ENCODE assay signal across 9 mouse cellular contexts in genomic region chr4:154335761-154336160, GRCm38 (mm10). TPM values are rescaled to one million over a fixed set of nuclear protein-coding genes. Genes with fewer than 3 reads are reported as not detected.
DNase-seq lines count a peak whose midpoint lies in the region; ATAC-seq and TF ChIP-seq lines count a peak whose summit lies in the region.
"Had no signal": no experiment of that assay in that cellular context is flagged by ENCODE, and none has a peak within 500 bp of the region (broad histone marks: within the 10 kb centered on the region; RNA-seq: fewer than 3 reads in every experiment).

Gene B230104I21Rik (plus strand): TSS chr4:154336127.

- peak within 1 kb of the TSS; percentile 51 for H3K27ac ChIP-seq in kidney, postnatal 0 days
- H3K27ac ChIP-seq in forebrain, embryonic 12.5 days, result peak within 1 kb of the TSS; percentile 13
- H3K27ac ChIP-seq in midbrain, embryonic 10.5 days (replicated peaks), result peak within 1 kb of the TSS; percentile 81

- WGBS in kidney, postnatal 0 days, result 38% methylated on average over 12 of the region's 12 CpGs
- 50% methylated on average over 12 of the region's 12 CpGs for WGBS in forebrain, embryonic 12.5 days
- 82% methylated on average over 12 of the region's 12 CpGs for WGBS in midbrain, embryonic 10.5 days

- peaks cover 13% of the 10 kb centered on the region; the same call in 1 of the 2 replicates for H3K4me1 ChIP-seq in kidney, postnatal 0 days (replicated peaks; ENCODE audit: insufficient read depth, low read length)
- H3K4me1 ChIP-seq in forebrain, embryonic 12.5 days, result peaks cover 28% of the 10 kb centered on the region
- peaks cover 54% of the 10 kb centered on the region for H3K4me1 ChIP-seq in midbrain, embryonic 10.5 days

- no peaks in the 10 kb centered on the region for H3K36me3 ChIP-seq in kidney, postnatal 0 days (ENCODE audit: insufficient read depth, low read length)
- H3K36me3 ChIP-seq in forebrain, embryonic 12.5 days (replicated peaks), result peaks cover 37% of the 10 kb centered on the region
- H3K36me3 ChIP-seq in midbrain, embryonic 10.5 days, result peaks cover 5% of the 10 kb centered on the region

- no peak for DNase-seq in kidney, postnatal 0 days (ENCODE audit: low spot score)
- DNase-seq in kidney, postnatal 14 days, result no peak
- peak; percentile 72 to 82 for DNase-seq in layer of hippocampus, adult 8-10 months (ENCODE audit: low spot score in 2 of 2)
- DNase-seq in midbrain, embryonic 10.5 days (ENCODE audit: low spot score), result peak; percentile 27
- no peak for DNase-seq in urinary bladder, postnatal 14 days (ENCODE audit: low spot score)
- DNase-seq in ovary, adult 18-20 months (ENCODE audit: low spot score), result no peak
- no peak for DNase-seq in testis, postnatal 14 days (ENCODE audit: low spot score)

- H3K27me3 ChIP-seq in kidney, postnatal 0 days (ENCODE audit: insufficient read depth, low read length), result peaks cover 22% of the 10 kb centered on the region
- H3K27me3 ChIP-seq in forebrain, embryonic 12.5 days, result 0 out of 2 replicates have a peak, but pooled peaks cover 3% of the 10 kb centered on the region
- H3K27me3 ChIP-seq in midbrain, embryonic 10.5 days (ENCODE audit: low read depth, poor library complexity, severe bottlenecking), result peaks cover 89% of the 10 kb centered on the region

- H3K9me3 ChIP-seq in kidney, postnatal 0 days (replicated peaks; ENCODE audit: low read length), result no peaks in the 10 kb centered on the region
- H3K9me3 ChIP-seq in forebrain, embryonic 12.5 days, result no peaks in the 10 kb centered on the region
- H3K9me3 ChIP-seq in midbrain, embryonic 10.5 days (replicated peaks), result no peaks in the 10 kb centered on the region

- TF ChIP-seq CTCF in kidney, postnatal 0 days (IDR thresholded peaks at IDR 0.05; ENCODE audit: low read depth), result no peak

- H3K4me3 ChIP-seq in kidney, postnatal 0 days (replicated peaks; ENCODE audit: low read depth, low read length), result no peak within 1 kb of the TSS
- no peak within 1 kb of the TSS for H3K4me3 ChIP-seq in forebrain, embryonic 12.5 days (replicated peaks)
- H3K4me3 ChIP-seq in midbrain, embryonic 10.5 days, result peak within 1 kb of the TSS; percentile 36
- H3K4me3 ChIP-seq: myocyte had no signal

- H3K9ac ChIP-seq in kidney, postnatal 0 days (ENCODE audit: low read depth, low read length), result no peak within 1 kb of the TSS
- no peak within 1 kb of the TSS for H3K9ac ChIP-seq in forebrain, embryonic 12.5 days

- ATAC-seq in kidney, postnatal 0 days (replicated peaks; ENCODE audit: low FRiP score, low read depth), result 0 out of 2 replicates have a peak, but pooled peaks have one; percentile 15
- peak; percentile 58; the same call in 1 of the 2 replicates for ATAC-seq in forebrain, embryonic 12.5 days (ENCODE audit: low FRiP score)

- peak within 1 kb of the TSS; percentile 27; the same call in 1 of the 2 replicates for H3K4me2 ChIP-seq in kidney, postnatal 0 days (ENCODE audit: low read length)
- H3K4me2 ChIP-seq in forebrain, embryonic 12.5 days, result peak within 1 kb of the TSS; percentile 4; the same call in 1 of the 2 replicates

RNA-seq across cellular contexts. Expression of gene B230104I21Rik, which starts in this region (rescaled TPM):
- polyA plus RNA-seq in kidney, postnatal 0 days (2015; fragmentation: Nextera tagmentation; extraction: Ambion mirVana), result not detected in 2 replicates
- 0.23 TPM in 1 of 2 replicates, not detected in the other for polyA plus RNA-seq in forebrain, embryonic 12.5 days (2016; fragmentation: Nextera tagmentation; extraction: Ambion mirVana)
- total RNA-seq in layer of hippocampus, adult 8-10 months (2022), result under 1 TPM in 2 of 4 experiments, not detected in 2; 0.64 to 0.94 TPM
- 0.16 TPM in 1 of 2 replicates, not detected in the other for polyA plus RNA-seq in midbrain, embryonic 10.5 days (2016; fragmentation: Nextera tagmentation; extraction: Ambion mirVana)
- polyA plus RNA-seq: myocyte had no signal

Comparison
In these comparisons a context has a peak if more than half of its experiments do, and no peak if none do; other contexts are left out.
1. Peak in ATAC-seq, H3K27ac ChIP-seq and H3K4me2 ChIP-seq in kidney, postnatal 0 days; RNA of the gene not detected or under 1 TPM.
2. Peak in ATAC-seq, H3K27ac ChIP-seq and H3K4me2 ChIP-seq in forebrain, embryonic 12.5 days; RNA of the gene not detected or under 1 TPM.
3. Peak in DNase-seq in layer of hippocampus, adult 8-10 months; RNA of the gene not detected or under 1 TPM.
4. Peak in DNase-seq, H3K4me3 ChIP-seq and H3K27ac ChIP-seq in midbrain, embryonic 10.5 days; RNA of the gene not detected or under 1 TPM.
5. H3K27ac ChIP-seq: peak in every context shown above with its lines; median percentile 81 in midbrain, embryonic 10.5 days; 51 in kidney, postnatal 0 days; 13 in forebrain, embryonic 12.5 days.